Mouse (Mus musculus): ENCODE data around the gene Krt26. TPM values are rescaled to one million over a fixed set of nuclear protein-coding genes. Genes with fewer than 3 reads are reported as not detected.

Gene Krt26
- polyA plus RNA-seq, 1 experiment, result 0.05 TPM

DNA sequence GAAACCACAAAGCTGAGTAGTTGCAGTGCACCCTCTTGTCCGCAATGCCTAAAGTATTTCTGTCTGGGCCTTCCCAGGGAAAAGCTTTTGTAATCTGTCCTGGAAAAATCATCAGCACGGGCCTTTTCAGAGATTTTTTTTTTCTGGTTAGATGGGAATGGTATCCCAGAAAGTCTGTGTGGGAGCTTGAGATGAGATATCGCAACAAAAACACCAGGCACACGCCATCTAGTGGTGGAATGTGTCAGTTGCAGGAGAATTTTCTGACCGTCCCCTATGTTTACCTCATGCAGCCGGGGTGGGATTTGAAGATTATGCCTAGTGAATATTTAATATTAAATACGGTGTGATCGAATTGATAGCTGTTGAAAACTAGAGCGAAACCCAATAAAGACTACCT lies 26.6 kb upstream of the Krt26 start:
- H3K27ac ChIP-seq (ENCODE audit: control insufficient read depth, insufficient read depth, low read depth, low read length), result no peak overlapping the region

GRCm38 (mm10) chr11:99361423-99361822 lies 23.7 kb upstream of the Krt26 start:
- Histone ChIP-seq H3K4me1 (ENCODE audit: control insufficient read depth, insufficient read depth, low read length) (peaks cover 3% of the 10 kb centered on the region; the same call in 1 of the 2 replicates), H3K36me3 (ENCODE audit: control insufficient read depth, insufficient read depth, low read length) (no peaks in the 10 kb centered on the region), H3K27me3 (ENCODE audit: control insufficient read depth, insufficient read depth, low read length) (no peaks in the 10 kb centered on the region), H3K4me3 (ENCODE audit: control insufficient read depth, low read depth, low read length) (no peak overlapping the region), H3K27ac (ENCODE audit: control insufficient read depth, insufficient read depth, low read depth, low read length) (no peak overlapping the region)
- no peak for TF ChIP-seq CTCF (IDR thresholded peaks at IDR 0.05; ENCODE audit: control insufficient read depth, insufficient read depth, insufficient replicate concordance, low read depth, low read length)
- no peak for TF ChIP-seq POLR2A (IDR thresholded peaks at IDR 0.05; ENCODE audit: control insufficient read depth, low read depth, low read length)

More for the DNA sequence above, 26.6 kb upstream of the Krt26 start:
- Histone ChIP-seq H3K27me3 (ENCODE audit: control insufficient read depth, insufficient read depth, low read length) (no peaks in the 10 kb centered on the region), H3K36me3 (ENCODE audit: control insufficient read depth, insufficient read depth, low read length) (no peaks in the 10 kb centered on the region), H3K4me1 (ENCODE audit: control insufficient read depth, insufficient read depth, low read length) (peaks cover 3% of the 10 kb centered on the region; the same call in 1 of the 2 replicates), H3K4me3 (ENCODE audit: control insufficient read depth, low read depth, low read length) (no peak overlapping the region)
- TF ChIP-seq POLR2A (IDR thresholded peaks at IDR 0.05; ENCODE audit: control insufficient read depth, low read depth, low read length) (no peak), CTCF (IDR thresholded peaks at IDR 0.05; ENCODE audit: control insufficient read depth, insufficient read depth, insufficient replicate concordance, low read depth, low read length) (peak; percentile 39; the same call in 1 of the 2 replicates)

- Histone ChIP-seq H3K27ac (ENCODE audit: control insufficient read depth, insufficient read depth, low read depth, low read length) (no peak within 1 kb of the TSS), H3K4me1 (ENCODE audit: control insufficient read depth, insufficient read depth, low read length) (peaks cover 2% of the 10 kb centered on the region), H3K36me3 (ENCODE audit: control insufficient read depth, insufficient read depth, low read length) (no peaks in the 10 kb centered on the region), H3K27me3 (ENCODE audit: control insufficient read depth, insufficient read depth, low read length) (no peaks in the 10 kb centered on the region), H3K4me3 (ENCODE audit: control insufficient read depth, low read depth, low read length) (peak within 1 kb of the TSS; percentile 26)
- TF ChIP-seq POLR2A (IDR thresholded peaks at IDR 0.05; ENCODE audit: control insufficient read depth, low read depth, low read length) (no peak), CTCF (IDR thresholded peaks at IDR 0.05; ENCODE audit: control insufficient read depth, insufficient read depth, insufficient replicate concordance, low read depth, low read length) (no peak)
Measured at GRCm38 (mm10) chr11:99351004-99351403, 13.2 kb upstream of the Krt26 start, which contains the start of gene Krt27. Gene Krt27 (minus strand): TSS chr11:99351104.

GRCm38 (mm10) chr11:99339299-99339847 lies 1.6 kb upstream of the Krt26 start:
- Histone ChIP-seq H3K4me1 (ENCODE audit: control insufficient read depth, insufficient read depth, low read length) (peaks cover 6% of the 10 kb centered on the region), H3K4me3 (ENCODE audit: control insufficient read depth, low read depth, low read length) (no peak overlapping the region), H3K27me3 (ENCODE audit: control insufficient read depth, insufficient read depth, low read length) (no peaks in the 10 kb centered on the region), H3K36me3 (ENCODE audit: control insufficient read depth, insufficient read depth, low read length) (no peaks in the 10 kb centered on the region), H3K27ac (ENCODE audit: control insufficient read depth, insufficient read depth, low read depth, low read length) (no peak overlapping the region)
- TF ChIP-seq POLR2A (IDR thresholded peaks at IDR 0.05; ENCODE audit: control insufficient read depth, low read depth, low read length), result no peak
- no peak for TF ChIP-seq CTCF (IDR thresholded peaks at IDR 0.05; ENCODE audit: control insufficient read depth, insufficient read depth, insufficient replicate concordance, low read depth, low read length)

DNA sequence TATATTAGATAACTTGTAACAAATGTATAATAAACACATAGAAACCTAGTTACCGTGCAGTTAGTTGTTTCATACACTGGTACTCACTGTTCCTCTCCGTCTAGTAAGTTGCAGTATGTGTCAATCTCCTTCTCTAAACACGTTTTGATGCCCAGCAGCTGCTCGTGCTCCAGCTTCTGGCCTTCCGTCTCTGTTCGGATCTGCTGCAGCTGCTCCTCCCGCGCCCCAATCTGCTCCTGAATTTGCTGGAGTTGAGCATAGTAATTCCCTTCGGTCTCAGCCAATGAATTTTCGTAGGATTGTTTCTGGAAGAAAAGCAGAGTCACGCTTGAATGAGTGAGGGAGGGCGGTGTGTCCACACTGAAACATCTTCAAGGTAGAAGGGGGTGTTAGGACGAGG lies 4.3 kb downstream of the Krt26 start:
- peaks cover 6% of the 10 kb centered on the region for H3K4me1 ChIP-seq (ENCODE audit: control insufficient read depth, insufficient read depth, low read length)
- H3K27ac ChIP-seq (ENCODE audit: control insufficient read depth, insufficient read depth, low read depth, low read length), result no peak overlapping the region
- TF ChIP-seq POLR2A (IDR thresholded peaks at IDR 0.05; ENCODE audit: control insufficient read depth, low read depth, low read length) (no peak), CTCF (IDR thresholded peaks at IDR 0.05; ENCODE audit: control insufficient read depth, insufficient read depth, insufficient replicate concordance, low read depth, low read length) (no peak)
- H3K4me3 ChIP-seq (ENCODE audit: control insufficient read depth, low read depth, low read length), result no peak overlapping the region
- H3K36me3 ChIP-seq (ENCODE audit: control insufficient read depth, insufficient read depth, low read length), result no peaks in the 10 kb centered on the region
- H3K27me3 ChIP-seq (ENCODE audit: control insufficient read depth, insufficient read depth, low read length), result no peaks in the 10 kb centered on the region

GRCm38 (mm10) chr11:99329655-99330054 lies 8.1 kb downstream of the Krt26 start:
- Histone ChIP-seq H3K4me1 (ENCODE audit: control insufficient read depth, insufficient read depth, low read length) (no peaks in the 10 kb centered on the region), H3K4me3 (ENCODE audit: control insufficient read depth, low read depth, low read length) (no peak overlapping the region), H3K27me3 (ENCODE audit: control insufficient read depth, insufficient read depth, low read length) (no peaks in the 10 kb centered on the region), H3K27ac (ENCODE audit: control insufficient read depth, insufficient read depth, low read depth, low read length) (no peak overlapping the region), H3K36me3 (ENCODE audit: control insufficient read depth, insufficient read depth, low read length) (no peaks in the 10 kb centered on the region)
- TF ChIP-seq POLR2A (IDR thresholded peaks at IDR 0.05; ENCODE audit: control insufficient read depth, low read depth, low read length) (no peak), CTCF (IDR thresholded peaks at IDR 0.05; ENCODE audit: control insufficient read depth, insufficient read depth, insufficient replicate concordance, low read depth, low read length) (no peak)

DNA sequence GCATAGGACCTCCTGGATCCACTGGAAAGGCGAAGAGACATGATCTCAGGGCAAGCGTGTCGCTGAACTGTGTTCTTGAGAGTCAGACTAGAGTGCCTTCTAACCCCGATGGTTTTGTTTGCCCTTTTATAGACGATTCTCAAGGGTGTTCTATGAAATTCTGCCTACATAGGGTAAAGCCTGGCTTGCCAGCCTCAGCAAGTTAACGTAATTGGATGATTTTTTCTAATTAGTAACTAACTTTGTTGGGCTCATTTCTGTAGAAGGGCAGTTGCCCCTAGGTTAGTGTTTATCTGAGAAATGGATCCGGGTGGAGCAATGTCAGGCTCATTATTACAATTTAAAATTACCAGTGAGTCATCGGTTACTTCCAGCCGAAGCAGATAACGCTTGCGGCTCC lies 14.9 kb downstream of the Krt26 start, which contains the start of gene Krt25:
Krt25 (minus strand) TSS at position 101 of the 400 bp plus-strand sequence.
- H3K36me3 ChIP-seq (ENCODE audit: control insufficient read depth, insufficient read depth, low read length), result no peaks in the 10 kb centered on the region
- H3K27ac ChIP-seq (ENCODE audit: control insufficient read depth, insufficient read depth, low read depth, low read length), result no peak within 1 kb of the TSS
- no peaks in the 10 kb centered on the region for H3K27me3 ChIP-seq (ENCODE audit: control insufficient read depth, insufficient read depth, low read length)
- TF ChIP-seq POLR2A (IDR thresholded peaks at IDR 0.05; ENCODE audit: control insufficient read depth, low read depth, low read length) (no peak), CTCF (IDR thresholded peaks at IDR 0.05; ENCODE audit: control insufficient read depth, insufficient read depth, insufficient replicate concordance, low read depth, low read length) (no peak)
- no peak within 1 kb of the TSS for H3K4me3 ChIP-seq (ENCODE audit: control insufficient read depth, low read depth, low read length)
- peaks cover 3% of the 10 kb centered on the region for H3K4me1 ChIP-seq (ENCODE audit: control insufficient read depth, insufficient read depth, low read length)
